Mouse (Mus musculus) neural tube, embryonic 13.5 days (tissue): ENCODE results near the gene Trmt44. TPM values are rescaled to one million over a fixed set of nuclear protein-coding genes. Genes with fewer than 3 reads are reported as not detected.

ENCODE experiments used
- ATAC-seq: fragments of 200-750 bp; cut with Nextera tagmentation; 2 replicates; pipeline ENCODE4 v1.8.0; 2017; ENCODE audit warnings: low read depth, mild to moderate bottlenecking, moderate TSS enrichment, moderate library complexity
- H3K27ac ChIP-seq: fragments of 300-500 bp; sonication (generic); replicated peaks from 2 replicates; pipeline ENCODE4 v1.5.1; 2015; ENCODE audit warnings: moderate library complexity, mild to moderate bottlenecking, inconsistent platforms
- H3K27me3 ChIP-seq: fragments of 300-500 bp; sonication (generic); 2 replicates; pipeline ENCODE4 v1.6.1; 2015; ENCODE audit warnings: mild to moderate bottlenecking, inconsistent platforms
- H3K36me3 ChIP-seq: fragments of 300-500 bp; sonication (generic); 2 replicates; pipeline ENCODE4 v1.6.1; 2015; ENCODE audit warnings: mild to moderate bottlenecking, inconsistent platforms
- H3K4me1 ChIP-seq: fragments of 300-500 bp; sonication (generic); replicated peaks from 2 replicates; pipeline ENCODE4 v1.6.1; 2015; ENCODE audit warnings: inconsistent platforms
- H3K4me2 ChIP-seq: fragments of 300-500 bp; sonication (generic); 2 replicates; pipeline ENCODE4 v1.6.1; 2015; ENCODE audit warnings: inconsistent platforms, mild to moderate bottlenecking, moderate library complexity
- H3K4me3 ChIP-seq: fragments of 300-500 bp; sonication (generic); 2 replicates; pipeline ENCODE4 v1.5.1; 2015; ENCODE audit warnings: mild to moderate bottlenecking, inconsistent platforms
- H3K9ac ChIP-seq: fragments of 300-500 bp; sonication (generic); 2 replicates; pipeline ENCODE4 v1.6.1; 2015; ENCODE audit warnings: moderate library complexity, mild to moderate bottlenecking, inconsistent platforms
- H3K9me3 ChIP-seq: fragments of 300-500 bp; sonication (generic); 2 replicates; pipeline ENCODE4 v1.6.1; 2016; ENCODE audit warnings: inconsistent platforms
- WGBS: fragments of 180-500 bp; shearing (Covaris S2); methylation state at CpG from one replicate; pipeline ENCODE4 v1.1.7; 2015; 5-methylcytosine and 5-hydroxymethylcytosine counted together
- polyA plus RNA-seq: library from polyadenylated mRNA; unstranded; fragments of >200 nt; fragmentation: Nextera tagmentation; extraction: Ambion mirVana; gene quantifications from 2 replicates; pipeline ENCODE4 v1.2.1, GENCODE M21; 2015

The Trmt44 gene
- polyA plus RNA-seq, 1 experiment from 2014 or later = 6.8 TPM

- Histone ChIP-seq H3K27ac (no peak overlapping the region), H3K9me3 (no peaks in the 10 kb centered on the region), H3K4me2 (no peak overlapping the region), H3K36me3 (peaks cover 90% of the 10 kb centered on the region), H3K9ac (no peak overlapping the region), H3K4me1 (no peaks in the 10 kb centered on the region), H3K27me3 (no peaks in the 10 kb centered on the region), H3K4me3 (no peak overlapping the region)
- WGBS = 86% methylated on average over 8 of the region's 8 CpGs
- ATAC-seq = no peak
Measured at GRCm38 (mm10) chr5:35559447-35559846, 15.4 kb downstream of the Trmt44 start.

DNA sequence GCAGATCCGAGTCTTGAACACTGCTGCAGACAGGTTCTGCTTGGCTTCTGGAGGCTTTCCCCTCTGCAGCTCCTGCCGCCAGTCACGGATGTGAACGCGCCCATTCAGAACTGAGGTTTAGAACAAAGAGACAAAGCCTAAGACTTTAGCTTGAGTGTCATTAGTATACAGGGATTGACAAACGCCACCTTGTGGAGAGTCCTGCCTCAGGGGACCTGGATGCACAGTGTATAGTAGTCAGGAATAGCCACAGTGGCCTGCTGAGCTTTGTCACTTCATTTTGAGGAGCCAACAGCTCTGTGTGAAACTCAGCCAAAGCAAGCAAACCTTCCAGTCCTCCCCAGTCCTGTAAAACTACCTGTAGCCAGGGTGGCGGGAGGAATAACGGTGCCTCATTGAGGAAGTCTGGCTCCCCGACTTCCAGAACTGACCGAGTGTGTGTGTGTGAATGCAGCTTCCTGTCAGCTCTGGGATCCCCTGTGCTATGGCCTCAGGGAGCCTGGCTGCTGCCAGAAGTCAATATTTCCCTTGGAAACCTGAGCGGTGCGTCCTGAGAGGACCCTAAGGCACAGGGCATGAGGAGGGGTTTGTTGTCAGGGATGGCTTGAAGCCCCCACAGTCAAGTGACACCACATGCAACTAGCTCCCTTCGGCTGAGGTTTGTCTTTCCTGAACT is 16.8 kb downstream of the Trmt44 start:
- no peak overlapping the region for H3K9ac ChIP-seq
- no peak overlapping the region for H3K4me3 ChIP-seq
- no peaks in the 10 kb centered on the region for H3K27me3 ChIP-seq
- no peaks in the 10 kb centered on the region for H3K4me1 ChIP-seq
- H3K36me3 ChIP-seq = peaks cover 82% of the 10 kb centered on the region
- WGBS = 68% methylated on average over 13 of the region's 13 CpGs
- no peak overlapping the region for H3K4me2 ChIP-seq
- H3K27ac ChIP-seq = no peak overlapping the region
- no peaks in the 10 kb centered on the region for H3K9me3 ChIP-seq
- ATAC-seq = no peak; the same call in 1 of the 2 replicates

DNA sequence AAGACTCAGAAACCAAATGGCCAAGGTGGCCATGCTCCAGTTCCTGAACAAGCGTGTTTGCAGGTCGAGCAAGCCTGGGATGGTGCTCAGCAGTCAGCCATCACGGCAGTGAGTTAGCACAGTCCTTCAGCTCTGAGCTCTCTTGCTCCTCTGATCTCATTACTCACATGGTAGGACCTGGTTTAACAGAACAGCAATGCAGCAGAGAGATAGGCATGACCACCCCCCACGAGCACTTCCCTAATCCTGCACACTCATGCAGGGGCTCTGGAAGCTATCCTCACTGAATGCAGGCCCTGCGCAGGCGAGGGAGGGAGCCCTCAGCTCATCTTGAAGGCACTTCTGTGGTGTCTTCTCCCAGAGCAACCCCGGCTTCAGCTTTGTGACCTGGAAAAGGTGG is 18.5 kb downstream of the Trmt44 start:
- no peak for ATAC-seq
- H3K4me2 ChIP-seq = no peak overlapping the region
- H3K4me1 ChIP-seq = 0 out of 2 replicates have a peak, but pooled peaks cover 7% of the 10 kb centered on the region
- H3K9me3 ChIP-seq = no peaks in the 10 kb centered on the region
- H3K36me3 ChIP-seq = peaks cover 65% of the 10 kb centered on the region
- 93% methylated on average over 7 of the region's 7 CpGs for WGBS
- H3K4me3 ChIP-seq = no peak overlapping the region
- H3K27ac ChIP-seq = no peak overlapping the region
- H3K9ac ChIP-seq = no peak overlapping the region
- H3K27me3 ChIP-seq = no peaks in the 10 kb centered on the region

DNA sequence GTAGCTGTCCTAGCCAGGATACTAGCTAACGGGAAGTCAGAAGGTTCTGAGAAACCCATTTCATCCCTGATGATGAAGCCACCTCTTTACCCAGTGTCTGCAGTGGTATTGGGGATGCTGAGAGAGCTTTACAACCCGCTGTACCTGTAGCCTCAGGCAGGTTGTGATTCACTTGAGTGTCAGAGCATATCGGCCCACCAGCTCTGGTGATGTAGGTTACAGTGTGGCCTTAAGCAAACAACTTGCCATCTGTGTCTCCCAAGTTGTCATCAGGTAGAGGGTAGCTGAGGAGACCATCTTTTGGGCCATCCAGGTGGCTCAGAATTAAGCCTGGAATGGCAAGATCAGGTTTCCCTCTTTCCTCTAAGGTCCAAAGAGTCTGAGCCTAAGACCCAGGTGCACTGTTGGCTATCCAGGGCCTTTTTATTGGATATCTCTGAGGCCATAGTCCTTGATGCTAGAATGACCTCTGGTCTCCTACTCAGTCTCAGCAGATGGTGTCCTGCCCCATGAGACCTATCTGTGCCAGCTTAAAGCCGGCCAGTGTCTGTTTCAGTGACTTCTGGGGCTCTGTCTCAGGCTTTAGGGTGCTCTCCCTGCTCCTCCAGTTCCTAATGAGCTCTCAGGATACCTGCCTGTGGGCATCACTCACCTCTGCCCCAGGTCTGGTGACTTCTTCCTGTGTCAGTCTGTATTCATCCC is 21.9 kb downstream of the Trmt44 start:
- WGBS = 83% methylated on average over 4 of the region's 4 CpGs
- no peak for ATAC-seq
- H3K4me3 ChIP-seq = no peak overlapping the region
- no peak overlapping the region for H3K4me2 ChIP-seq
- H3K9ac ChIP-seq = no peak overlapping the region
- H3K9me3 ChIP-seq = no peaks in the 10 kb centered on the region
- no peaks in the 10 kb centered on the region for H3K27me3 ChIP-seq
- no peak overlapping the region for H3K27ac ChIP-seq
- peaks cover 37% of the 10 kb centered on the region for H3K36me3 ChIP-seq
- 0 out of 2 replicates have a peak, but pooled peaks cover 7% of the 10 kb centered on the region for H3K4me1 ChIP-seq

DNA sequence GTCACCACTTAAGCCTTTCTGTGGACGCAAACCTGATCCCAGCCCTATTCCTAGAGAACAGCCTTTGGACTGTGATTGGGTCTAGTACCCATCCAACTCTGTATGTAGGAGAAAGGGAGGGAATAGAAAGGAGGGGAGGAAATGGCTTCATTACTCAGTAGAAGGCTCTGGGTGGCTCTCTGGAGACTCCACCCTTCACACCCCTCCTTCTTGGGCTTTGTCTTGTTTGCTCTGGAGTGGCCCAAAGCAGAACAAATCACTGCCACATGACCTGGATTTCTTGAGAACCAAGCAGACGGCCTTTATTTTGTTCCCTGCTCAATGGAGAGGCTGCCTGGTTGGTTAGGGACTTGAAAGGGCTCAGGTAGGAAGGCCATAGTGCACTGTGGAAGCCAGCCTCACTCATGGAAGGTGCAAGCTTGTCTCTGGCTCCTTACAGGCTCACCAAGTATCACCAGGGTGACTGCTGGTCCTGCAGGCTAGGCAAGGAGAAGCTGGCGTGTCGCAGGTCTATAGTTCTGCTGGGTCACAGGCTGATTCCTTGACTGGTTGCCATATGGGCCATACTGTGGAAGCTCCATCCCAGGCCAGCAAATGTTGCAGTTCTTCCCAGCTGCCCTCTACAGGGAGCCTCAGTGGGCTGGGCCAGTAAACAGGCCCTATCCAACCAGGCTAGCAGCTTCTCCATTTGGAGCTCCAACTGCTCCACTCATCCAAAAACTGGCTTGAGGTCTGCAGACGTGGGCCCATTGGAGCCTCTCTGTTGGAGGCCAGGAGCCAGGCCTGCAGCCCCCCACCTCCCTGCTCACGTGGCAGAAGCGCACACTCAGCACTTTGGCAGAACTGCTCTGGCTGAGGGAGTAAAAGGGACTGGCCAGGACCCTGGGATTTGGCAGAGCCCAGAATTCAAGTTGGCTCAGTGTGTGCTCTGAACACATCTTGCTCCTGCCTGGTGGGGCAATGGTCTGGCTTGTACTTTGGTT is 22.7 kb downstream of the Trmt44 start:
- Histone ChIP-seq H3K36me3 (peaks cover 29% of the 10 kb centered on the region), H3K9ac (no peak overlapping the region), H3K9me3 (no peaks in the 10 kb centered on the region), H3K4me3 (no peak overlapping the region), H3K27ac (no peak overlapping the region), H3K4me2 (no peak overlapping the region), H3K4me1 (0 out of 2 replicates have a peak, but pooled peaks cover 7% of the 10 kb centered on the region), H3K27me3 (no peaks in the 10 kb centered on the region)
- no peak for ATAC-seq
- 54% methylated on average over 7 of the region's 7 CpGs for WGBS

- Histone ChIP-seq H3K9me3 (no peaks in the 10 kb centered on the region), H3K27ac (no peak overlapping the region), H3K4me3 (no peak overlapping the region), H3K4me1 (no peaks in the 10 kb centered on the region), H3K4me2 (no peak overlapping the region), H3K27me3 (no peaks in the 10 kb centered on the region), H3K36me3 (no peaks in the 10 kb centered on the region), H3K9ac (no peak overlapping the region)
- ATAC-seq = no peak
Measured at GRCm38 (mm10) chr5:35546127-35546526, 28.7 kb downstream of the Trmt44 start.

GRCm38 (mm10) chr5:35541059-35541790 is 33.6 kb downstream of the Trmt44 start:
- no peak overlapping the region for H3K4me2 ChIP-seq
- ATAC-seq = no peak
- 0 out of 2 replicates have a peak, but pooled peaks cover 4% of the 10 kb centered on the region for H3K4me1 ChIP-seq
- no peaks in the 10 kb centered on the region for H3K9me3 ChIP-seq
- no peak overlapping the region for H3K9ac ChIP-seq
- H3K27me3 ChIP-seq = no peaks in the 10 kb centered on the region
- H3K4me3 ChIP-seq = no peak overlapping the region
- H3K27ac ChIP-seq = no peak overlapping the region
- H3K36me3 ChIP-seq = no peaks in the 10 kb centered on the region
- 77% methylated on average over 4 of the region's 4 CpGs for WGBS

GRCm38 (mm10) chr5:35540555-35540954 is 34.3 kb downstream of the Trmt44 start:
- H3K4me1 ChIP-seq = 0 out of 2 replicates have a peak, but pooled peaks cover 4% of the 10 kb centered on the region
- no peaks in the 10 kb centered on the region for H3K36me3 ChIP-seq
- no peak overlapping the region for H3K27ac ChIP-seq
- no peaks in the 10 kb centered on the region for H3K9me3 ChIP-seq
- H3K4me3 ChIP-seq = no peak overlapping the region
- no peak overlapping the region for H3K4me2 ChIP-seq
- H3K27me3 ChIP-seq = no peaks in the 10 kb centered on the region
- no peak for ATAC-seq
- WGBS = 63% methylated on average over 5 of the region's 5 CpGs
- H3K9ac ChIP-seq = no peak overlapping the region

DNA sequence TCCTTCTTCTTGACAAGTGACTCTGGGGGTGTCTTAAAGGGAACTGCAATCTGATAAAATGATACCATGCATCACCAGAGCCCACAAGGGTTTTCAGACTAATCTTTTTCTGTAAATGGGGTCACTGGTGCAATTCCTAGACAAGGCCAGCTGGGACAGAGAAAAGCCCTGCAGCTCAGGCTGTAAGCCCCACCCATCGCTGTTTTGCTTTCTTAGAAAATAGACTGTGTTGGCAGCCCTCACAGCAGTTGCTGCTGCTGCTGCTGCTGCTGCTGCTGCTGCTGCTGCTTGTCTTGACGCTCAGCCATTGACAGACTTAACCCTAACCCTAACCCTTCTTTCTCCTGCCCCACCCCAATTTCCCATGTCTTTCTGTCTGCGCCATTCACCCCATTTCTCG is 35.3 kb downstream of the Trmt44 start:
- H3K36me3 ChIP-seq = no peaks in the 10 kb centered on the region
- H3K4me1 ChIP-seq = 0 out of 2 replicates have a peak, but pooled peaks cover 4% of the 10 kb centered on the region
- no peaks in the 10 kb centered on the region for H3K9me3 ChIP-seq
- H3K4me2 ChIP-seq = no peak overlapping the region
- WGBS = 71% methylated on average over 4 of the region's 4 CpGs
- H3K27me3 ChIP-seq = no peaks in the 10 kb centered on the region
- no peak overlapping the region for H3K4me3 ChIP-seq
- no peak for ATAC-seq
- no peak overlapping the region for H3K27ac ChIP-seq
- H3K9ac ChIP-seq = no peak overlapping the region

GRCm38 (mm10) chr5:35538022-35538421 is 36.8 kb downstream of the Trmt44 start:
- ATAC-seq = no peak
- Histone ChIP-seq H3K9ac (no peak overlapping the region), H3K4me1 (0 out of 2 replicates have a peak, but pooled peaks cover 4% of the 10 kb centered on the region), H3K27me3 (no peaks in the 10 kb centered on the region), H3K4me3 (no peak overlapping the region), H3K9me3 (no peaks in the 10 kb centered on the region), H3K36me3 (no peaks in the 10 kb centered on the region), H3K27ac (no peak overlapping the region), H3K4me2 (no peak overlapping the region)
- 81% methylated on average over 3 of the region's 3 CpGs for WGBS

DNA sequence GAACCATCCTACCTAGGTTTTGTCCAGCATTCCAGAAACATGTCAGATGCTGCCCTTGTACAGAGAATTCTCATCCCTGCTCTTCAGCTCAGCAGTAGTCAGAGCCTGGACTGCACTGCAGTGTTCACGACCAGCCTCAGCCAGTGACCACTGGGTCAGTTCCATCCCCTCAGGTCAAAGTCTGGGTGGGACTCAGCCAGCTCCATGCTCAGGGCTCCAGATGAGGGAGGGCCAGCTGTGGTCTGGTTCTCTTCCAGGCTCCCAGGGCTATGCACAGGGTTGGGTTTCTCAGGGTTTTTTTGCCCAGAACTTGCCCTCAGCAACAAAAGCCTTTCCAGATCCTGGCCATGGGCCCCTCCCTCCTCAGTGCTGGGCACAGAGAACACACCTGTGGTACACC is 37.4 kb downstream of the Trmt44 start:
- Histone ChIP-seq H3K4me1 (0 out of 2 replicates have a peak, but pooled peaks cover 4% of the 10 kb centered on the region), H3K36me3 (no peaks in the 10 kb centered on the region), H3K27me3 (no peaks in the 10 kb centered on the region), H3K4me2 (no peak overlapping the region), H3K27ac (no peak overlapping the region), H3K4me3 (no peak overlapping the region), H3K9ac (no peak overlapping the region), H3K9me3 (no peaks in the 10 kb centered on the region)
- no peak for ATAC-seq
- 68% methylated on average over 1 of the region's 1 CpGs for WGBS
